Mouse (Mus musculus): ENCODE results near the gene Ccdc73. TPM values are rescaled to one million over a fixed set of nuclear protein-coding genes. Genes with fewer than 3 reads are reported as not detected.
"Not testable (repeated sequence)": the region's sequence is repeated elsewhere in the genome, so short reads cannot be mapped to it uniquely, and the experiment has no call there.

The Ccdc73 gene
- polyA plus RNA-seq (2012; rRNA removed) (2.9 and 7.1 TPM in 2 replicates), polyA plus RNA-seq (2014; fragmentation: Nextera tagmentation; extraction: Ambion mirVana) (4.5 and 7.0 TPM in 2 replicates)

DNA sequence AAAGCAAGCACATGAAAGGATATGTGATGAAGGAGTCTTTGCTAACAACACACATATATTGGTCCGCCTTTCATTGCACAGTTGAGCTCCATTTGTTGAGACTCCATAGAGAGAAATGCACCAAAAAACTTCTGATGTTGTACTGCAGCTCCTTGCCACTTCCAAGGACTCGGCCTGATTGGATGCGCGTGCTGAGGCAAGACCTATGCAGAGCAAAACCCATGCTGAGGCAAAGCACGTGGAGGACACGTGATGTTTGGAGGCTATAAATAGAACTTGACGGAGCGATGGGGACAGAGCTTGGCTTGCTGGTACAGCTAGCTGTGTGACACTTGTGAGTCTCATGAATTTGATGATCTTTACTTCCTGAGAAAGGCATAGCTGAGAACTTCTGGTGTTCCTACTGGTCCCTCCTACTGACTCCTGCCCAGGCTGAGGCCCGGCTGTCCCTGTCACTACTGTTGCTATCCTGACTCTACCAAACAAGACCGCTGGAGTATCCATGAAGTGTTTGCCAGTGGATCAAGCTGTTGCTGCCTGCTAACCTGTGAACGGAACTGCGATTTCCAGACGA lies at the start of gene Ccdc73:
Gene Ccdc73 (plus strand): TSS at position 524 of the 574 bp plus-strand sequence.
- Histone ChIP-seq H3K4me1 (ENCODE audit: control insufficient read depth, insufficient read depth, low read length) (no peaks in the 10 kb centered on the region), H3K27me3 (ENCODE audit: control insufficient read depth, insufficient read depth, low read length) (no peaks in the 10 kb centered on the region), H3K9ac (ENCODE audit: low read depth, low read length, severe bottlenecking) (no peak within 1 kb of the TSS), H3K36me3 (ENCODE audit: control insufficient read depth, insufficient read depth, low read length) (no peaks in the 10 kb centered on the region), H3K9me3 (ENCODE audit: control insufficient read depth, low read length) (no peaks in the 10 kb centered on the region), H3K4me2 (replicated peaks; ENCODE audit: low read depth, low read length, severe bottlenecking) (no peak within 1 kb of the TSS), H3K4me3 (replicated peaks; ENCODE audit: low read length) (no peak within 1 kb of the TSS), H3K27ac (replicated peaks; ENCODE audit: low read depth, low read length) (no peak within 1 kb of the TSS)
- DNase-seq (ENCODE audit: low spot score) (no peak), ATAC-seq (ENCODE audit: low FRiP score, low read depth) (no peak)
- no peak for TF ChIP-seq POLR2A (IDR thresholded peaks at IDR 0.05; ENCODE audit: borderline replicate concordance, extremely low read depth, insufficient read depth, insufficient read length)
- 88% methylated on average over 13 of the region's 13 CpGs for WGBS

DNA sequence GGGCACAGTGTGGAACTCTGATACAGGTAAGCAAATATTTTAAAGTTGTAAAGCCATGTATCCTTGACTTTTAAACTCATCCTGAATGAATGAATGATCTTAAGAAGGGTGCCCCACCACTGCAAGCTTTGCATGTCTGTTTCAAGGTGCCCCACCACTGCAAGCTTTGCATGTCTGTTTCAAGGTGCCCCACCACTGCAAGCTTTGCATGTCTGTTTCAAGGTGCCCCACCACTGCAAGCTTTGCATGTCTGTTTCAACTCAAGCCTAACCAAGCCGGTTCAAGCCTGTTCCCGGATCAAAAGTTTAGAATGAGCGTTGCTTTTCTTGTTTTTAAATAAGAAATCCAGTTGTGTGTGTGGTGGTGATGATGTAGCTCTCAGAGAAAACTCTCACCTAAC lies 48.8 kb upstream of the Ccdc73 start:
- not testable (repeated sequence) for H3K4me3 ChIP-seq (replicated peaks; ENCODE audit: low read length); DNase-seq (ENCODE audit: low spot score); H3K4me1 ChIP-seq (ENCODE audit: control insufficient read depth, insufficient read depth, low read length); H3K9ac ChIP-seq (ENCODE audit: low read depth, low read length, severe bottlenecking); ATAC-seq (ENCODE audit: low FRiP score, low read depth); H3K4me2 ChIP-seq (replicated peaks; ENCODE audit: low read depth, low read length, severe bottlenecking); H3K9me3 ChIP-seq (ENCODE audit: control insufficient read depth, low read length); H3K27ac ChIP-seq (replicated peaks; ENCODE audit: low read depth, low read length); H3K36me3 ChIP-seq (ENCODE audit: control insufficient read depth, insufficient read depth, low read length); H3K27me3 ChIP-seq (ENCODE audit: control insufficient read depth, insufficient read depth, low read length)
- 89% methylated on average over 3 of the region's 3 CpGs for WGBS

- ATAC-seq (ENCODE audit: low FRiP score, low read depth): no peak
- 0 out of 2 replicates have a peak, but pooled peaks cover 3% of the 10 kb centered on the region for H3K4me1 ChIP-seq (ENCODE audit: control insufficient read depth, insufficient read depth, low read length)
- H3K27ac ChIP-seq (replicated peaks; ENCODE audit: low read depth, low read length): no peak overlapping the region
- no peak overlapping the region for H3K4me3 ChIP-seq (replicated peaks; ENCODE audit: low read length)
- H3K36me3 ChIP-seq (ENCODE audit: control insufficient read depth, insufficient read depth, low read length): no peaks in the 10 kb centered on the region
- no peak for DNase-seq (ENCODE audit: low spot score)
- 91% methylated on average over 4 of the region's 4 CpGs for whole genome bisulfite sequencing
- TF ChIP-seq POLR2A (IDR thresholded peaks at IDR 0.05; ENCODE audit: borderline replicate concordance, extremely low read depth, insufficient read depth, insufficient read length): no peak
- no peaks in the 10 kb centered on the region for H3K9me3 ChIP-seq (ENCODE audit: control insufficient read depth, low read length)
- H3K27me3 ChIP-seq (ENCODE audit: control insufficient read depth, insufficient read depth, low read length): no peaks in the 10 kb centered on the region
- no peak overlapping the region for H3K4me2 ChIP-seq (replicated peaks; ENCODE audit: low read depth, low read length, severe bottlenecking)
- H3K9ac ChIP-seq (ENCODE audit: low read depth, low read length, severe bottlenecking): no peak overlapping the region
Measured at GRCm38 (mm10) chr2:104826191-104826590, 41.4 kb upstream of the Ccdc73 start.

- no peaks in the 10 kb centered on the region for H3K36me3 ChIP-seq (ENCODE audit: control insufficient read depth, insufficient read depth, low read length)
- H3K9me3 ChIP-seq (ENCODE audit: control insufficient read depth, low read length): no peaks in the 10 kb centered on the region
- TF ChIP-seq POLR2A (IDR thresholded peaks at IDR 0.05; ENCODE audit: borderline replicate concordance, extremely low read depth, insufficient read depth, insufficient read length): no peak
- H3K4me1 ChIP-seq (ENCODE audit: control insufficient read depth, insufficient read depth, low read length): 0 out of 2 replicates have a peak, but pooled peaks cover 3% of the 10 kb centered on the region
- H3K9ac ChIP-seq (ENCODE audit: low read depth, low read length, severe bottlenecking): no peak overlapping the region
- DNase-seq (ENCODE audit: low spot score) (no peak), ATAC-seq (ENCODE audit: low FRiP score, low read depth) (no peak)
- H3K27me3 ChIP-seq (ENCODE audit: control insufficient read depth, insufficient read depth, low read length): no peaks in the 10 kb centered on the region
- 83% methylated on average over 2 of the region's 2 CpGs for WGBS
- H3K4me2 ChIP-seq (replicated peaks; ENCODE audit: low read depth, low read length, severe bottlenecking): no peak overlapping the region
- H3K27ac ChIP-seq (replicated peaks; ENCODE audit: low read depth, low read length): no peak overlapping the region
- no peak overlapping the region for H3K4me3 ChIP-seq (replicated peaks; ENCODE audit: low read length)
Measured at GRCm38 (mm10) chr2:104832486-104832885, 35.1 kb upstream of the Ccdc73 start.

DNA sequence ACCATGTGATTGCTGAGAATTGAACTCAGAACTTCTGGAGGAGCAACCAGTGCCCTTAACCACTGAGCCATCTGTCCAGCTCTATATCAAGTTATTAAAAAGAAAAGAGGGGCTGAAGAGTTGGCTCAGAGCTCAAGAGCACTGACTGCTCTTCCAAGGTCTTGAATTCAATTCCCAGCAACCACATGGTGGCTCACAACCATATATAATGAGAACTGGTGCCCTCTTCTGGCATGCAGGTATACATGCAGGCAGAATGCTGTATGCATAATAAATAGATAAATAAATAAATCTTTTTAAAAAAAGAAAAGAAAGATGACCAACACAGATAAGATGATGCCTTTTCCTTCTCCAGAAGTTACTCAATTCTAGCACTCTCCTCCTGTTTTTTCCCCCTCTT lies 26.6 kb upstream of the Ccdc73 start:
- no peaks in the 10 kb centered on the region for H3K36me3 ChIP-seq (ENCODE audit: control insufficient read depth, insufficient read depth, low read length)
- ATAC-seq (ENCODE audit: low FRiP score, low read depth): no peak
- H3K27me3 ChIP-seq (ENCODE audit: control insufficient read depth, insufficient read depth, low read length): no peaks in the 10 kb centered on the region
- 0 out of 2 replicates have a peak, but pooled peaks cover 3% of the 10 kb centered on the region for H3K9me3 ChIP-seq (ENCODE audit: control insufficient read depth, low read length)
- no peak overlapping the region for H3K27ac ChIP-seq (replicated peaks; ENCODE audit: low read depth, low read length)
- TF ChIP-seq POLR2A (IDR thresholded peaks at IDR 0.05; ENCODE audit: borderline replicate concordance, extremely low read depth, insufficient read depth, insufficient read length): no peak
- H3K4me3 ChIP-seq (replicated peaks; ENCODE audit: low read length): no peak overlapping the region
- DNase-seq (ENCODE audit: low spot score): no peak
- H3K9ac ChIP-seq (ENCODE audit: low read depth, low read length, severe bottlenecking): no peak overlapping the region
- no peak overlapping the region for H3K4me2 ChIP-seq (replicated peaks; ENCODE audit: low read depth, low read length, severe bottlenecking)
- no peaks in the 10 kb centered on the region for H3K4me1 ChIP-seq (ENCODE audit: control insufficient read depth, insufficient read depth, low read length)

Measured in limb, embryonic 14.5 days (tissue).